Mouse (Mus musculus) gastrocnemius, adult 2 months (tissue): Measurements from ENCODE around the gene Ezh1. TPM values are rescaled to one million over a fixed set of nuclear protein-coding genes. Genes with fewer than 3 reads are reported as not detected.

Source experiments
- DNase-seq: peaks from one replicate; pipeline ENCODE4 v3.0.0; 2022
- H3K27ac ChIP-seq: fragments of 200-600 bp; 2 replicates; pipeline ENCODE4 v1.8.1; 2022; ENCODE audit warnings: mild to moderate bottlenecking
- H3K4me3 ChIP-seq: fragments of 200-600 bp; 2 replicates; pipeline ENCODE4 v1.8.1; 2022; ENCODE audit warnings: mild to moderate bottlenecking, moderate library complexity
- CTCF ChIP-seq: fragments of 200-600 bp; IDR thresholded peaks from 2 replicates; pipeline ENCODE4 v1.8.1; 2022; ENCODE audit warnings: antibody characterized with exemption, mild to moderate bottlenecking, moderate library complexity
- intact Hi-C: fragments of 180-260 bp; cut with DNase I; formaldehyde crosslinking; loops from one replicate; pipeline ENCODE4 v1.15.1; 2025
- total RNA-seq, 2 experiments: library from RNA; stranded (reverse); gene quantifications; 2 replicates each; pipeline ENCODE4 v1.2.3; 2021

Gene Ezh1
- total RNA-seq, 2 experiments from 2014 or later = 25.9 to 26.3 TPM

DNA sequence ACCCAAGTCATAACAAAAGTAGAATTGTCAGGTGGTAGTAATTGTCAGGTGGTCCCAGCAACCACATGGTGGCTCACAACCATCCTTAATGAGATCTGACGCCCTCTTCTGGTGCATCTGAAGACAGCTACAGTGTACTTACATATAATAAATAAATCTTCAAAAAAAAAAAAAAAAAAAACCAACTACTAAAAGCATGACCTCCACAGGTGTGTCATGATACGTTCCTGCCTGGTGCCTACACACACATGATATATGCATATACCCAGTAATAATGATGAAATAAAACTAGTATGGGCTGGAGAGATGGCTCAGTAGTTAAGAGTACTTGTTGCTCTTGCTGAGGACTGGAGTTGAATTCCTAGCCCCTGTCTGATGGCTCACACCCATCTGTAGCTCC lies 75.2 kb downstream of the Ezh1 start:
- intact Hi-C loops = no loop called here
- Histone ChIP-seq H3K27ac (no peak overlapping the region), H3K4me3 (no peak overlapping the region)
- no peak for TF ChIP-seq CTCF
- no peak for DNase-seq

GRCm38 (mm10) chr11:101149178-101150105 lies 76.8 kb downstream of the Ezh1 start:
- peak; percentile 56 for DNase-seq
- intact Hi-C loops = no loop called here
- Histone ChIP-seq H3K4me3 (no peak overlapping the region), H3K27ac (peak overlapping the region; percentile 71)
- no peak for TF ChIP-seq CTCF

GRCm38 (mm10) chr11:101148751-101149150 lies 77.5 kb downstream of the Ezh1 start:
- Histone ChIP-seq H3K27ac (peak overlapping the region; percentile 71), H3K4me3 (no peak overlapping the region)
- no peak for TF ChIP-seq CTCF
- intact Hi-C loops = no loop called here
- DNase-seq = no peak

GRCm38 (mm10) chr11:101146377-101146776 lies 79.9 kb downstream of the Ezh1 start:
- TF ChIP-seq CTCF = no peak
- Histone ChIP-seq H3K4me3 (no peak overlapping the region), H3K27ac (no peak overlapping the region)
- intact Hi-C loops = no loop called here
- DNase-seq = no peak

DNA sequence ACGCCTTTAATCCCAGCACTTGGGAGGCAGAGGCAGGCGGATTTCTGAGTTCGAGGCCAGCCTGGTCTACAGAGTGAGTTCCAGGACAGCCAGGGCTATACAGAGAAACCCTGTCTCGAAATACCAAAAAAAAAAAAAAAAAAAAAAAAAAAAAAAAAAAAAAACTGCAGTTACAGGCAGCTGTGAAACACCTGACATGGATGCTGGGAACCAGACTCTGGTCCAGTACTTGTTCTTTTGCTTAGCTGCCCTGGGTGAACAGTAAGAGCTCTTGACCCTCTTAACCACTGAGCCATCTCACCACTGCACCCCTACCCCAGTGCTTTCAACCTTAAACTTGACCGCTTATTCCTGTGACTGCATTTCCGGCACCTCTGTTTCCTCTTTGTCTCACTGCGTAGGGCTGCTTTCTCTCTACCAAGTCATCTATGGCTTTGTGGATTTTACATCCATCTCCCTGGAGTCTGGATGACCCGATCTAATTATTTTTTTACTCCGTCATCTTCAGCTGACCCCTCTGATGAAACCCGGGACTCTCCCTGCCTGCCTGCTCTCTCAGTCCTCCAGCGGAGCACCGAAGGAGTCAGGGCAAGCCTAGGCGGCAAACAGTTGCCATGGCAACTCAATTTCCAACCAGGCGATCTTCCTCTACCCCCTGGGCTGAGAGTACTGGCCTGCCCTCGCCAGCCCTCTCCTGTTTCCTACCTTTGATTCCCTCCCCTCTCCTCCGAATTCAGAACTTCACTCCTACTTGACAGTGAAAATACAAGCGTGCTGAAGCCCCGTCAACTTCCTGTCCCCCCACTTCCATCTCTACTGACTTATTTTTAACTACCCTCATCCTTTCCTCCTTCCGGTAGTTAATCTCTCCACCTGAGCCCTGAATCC lies 82.7 kb downstream of the Ezh1 start:
- Histone ChIP-seq H3K4me3 (peak overlapping the region; percentile 56), H3K27ac (peak overlapping the region; percentile 43; the same call in 1 of the 2 replicates)
- TF ChIP-seq CTCF = no peak
- peak; percentile 23 for DNase-seq
- intact Hi-C loops = no loop called here

- no peak for DNase-seq
- intact Hi-C loops = no loop called here
- no peak overlapping the region for H3K4me3 ChIP-seq
- no peak for TF ChIP-seq CTCF
- no peak overlapping the region for H3K27ac ChIP-seq
These were observed 83.9 kb downstream of the Ezh1 start for GRCm38 (mm10) chr11:101142215-101142967.

Other genes starting within 250 kb of the Ezh1 start
- gene Atp6v0a1, start 217.0 kb downstream of the Ezh1 start, total RNA-seq = 10 to 100 TPM; 59.6 to 65.2 TPM
- 1 to 10 TPM; 3.3 to 4.1 TPM for gene Naglu, start 156.5 kb downstream of the Ezh1 start, total RNA-seq
- gene Hsd17b1, start 148.1 kb downstream of the Ezh1 start, total RNA-seq = under 1 TPM in 1 of 2 experiments, not detected in 1; 0.18 TPM
- 1 to 10 TPM; 7.1 to 9.8 TPM for gene Coasy, start 143.9 kb downstream of the Ezh1 start, total RNA-seq
- gene Mlx, start 139.2 kb downstream of the Ezh1 start, total RNA-seq = 10 to 100 TPM; 12.5 to 14.4 TPM
- 1 to 10 TPM; 1.5 to 2.2 TPM for gene Psmc3ip, start 131.0 kb downstream of the Ezh1 start, total RNA-seq
- 10 to 100 TPM; 30.3 to 31.1 TPM for gene Retreg3, start 106.6 kb downstream of the Ezh1 start, total RNA-seq
- 10 to 100 TPM; 22.0 to 30.2 TPM for gene Tubg1, start 106.5 kb downstream of the Ezh1 start, total RNA-seq
- gene Tubg2, start 70.6 kb downstream of the Ezh1 start, total RNA-seq = 1 to 10 TPM; 2.4 to 3.6 TPM
- 1 to 10 TPM; 1.2 to 1.6 TPM for gene Cntnap1, start 55.9 kb downstream of the Ezh1 start, total RNA-seq
- 10 to 100 TPM; 20.7 to 35.3 TPM for gene Plekhh3, start 55.1 kb downstream of the Ezh1 start, total RNA-seq
- gene Ccr10, start 51.0 kb downstream of the Ezh1 start, total RNA-seq = not detected
- 10 to 100 TPM; 34.8 to 37.0 TPM for gene Ramp2, start 19.6 kb upstream of the Ezh1 start, total RNA-seq
- 10 to 100 TPM; 40.2 to 53.4 TPM for gene Vps25, start 27.2 kb upstream of the Ezh1 start, total RNA-seq
- under 1 TPM; 0.08 to 0.22 TPM for gene Wnk4, start 34.1 kb upstream of the Ezh1 start, total RNA-seq
- gene Cntd1, start 52.5 kb upstream of the Ezh1 start, total RNA-seq = under 1 TPM; 0.20 to 0.36 TPM
- gene Coa3, start 52.7 kb upstream of the Ezh1 start, total RNA-seq = 10 to 100 TPM; 63.0 to 87.7 TPM
- gene Becn1, start 75.8 kb upstream of the Ezh1 start, total RNA-seq = 10 to 100 TPM; 79.6 to 85.8 TPM
- 10 to 100 TPM; 70.0 to 71.6 TPM for gene Psme3, start 89.8 kb upstream of the Ezh1 start, total RNA-seq
- gene Aoc2, start 98.6 kb upstream of the Ezh1 start, total RNA-seq = 1 to 10 TPM in 1 of 2 experiments, under 1 TPM in 1; 0.64 to 1.4 TPM
- 1 to 10 TPM; 4.0 to 6.1 TPM for gene Aoc3, start 104.1 kb upstream of the Ezh1 start, total RNA-seq
- gene G6pc, start 141.1 kb upstream of the Ezh1 start, total RNA-seq = not detected
- 10 to 100 TPM; 17.1 to 24.9 TPM for gene Aarsd1, start 191.2 kb upstream of the Ezh1 start, total RNA-seq
- 1 to 10 TPM; 7.9 to 8.4 TPM for gene Gm27029, start 198.3 kb upstream of the Ezh1 start, total RNA-seq
- gene Rundc1, start 198.6 kb upstream of the Ezh1 start, total RNA-seq = 1 to 10 TPM; 7.3 to 8.8 TPM
- 10 to 100 TPM; 82.0 to 90.7 TPM for gene Ptges3l, start 198.9 kb upstream of the Ezh1 start, total RNA-seq
- gene Rpl27, start 215.8 kb upstream of the Ezh1 start, total RNA-seq = 10 to 100 TPM; 31.9 to 49.4 TPM
- 10 to 100 TPM in 1 of 2 experiments, 1 to 10 TPM in 1; 8.6 to 14.3 TPM for gene Ifi35, start 221.9 kb upstream of the Ezh1 start, total RNA-seq
- 1 to 10 TPM; 3.3 to 3.5 TPM for gene Rnd2, start 238.5 kb upstream of the Ezh1 start, total RNA-seq
- 10 to 100 TPM; 10.0 to 14.5 TPM for gene Vat1, start 239.8 kb upstream of the Ezh1 start, total RNA-seq